Mouse (Mus musculus) adipocyte (in vitro differentiated cells): Measurements from ENCODE around the gene Sv2c.
"Not testable (repeated sequence)": the region's sequence is repeated elsewhere in the genome, so short reads cannot be mapped to it uniquely, and the experiment has no call there.

Experiments
- DNase-seq: peaks from one replicate; pipeline ENCODE4 v3.0.0-alpha.2; 2016; ENCODE audit warnings: low spot score

The Sv2c gene

DNA sequence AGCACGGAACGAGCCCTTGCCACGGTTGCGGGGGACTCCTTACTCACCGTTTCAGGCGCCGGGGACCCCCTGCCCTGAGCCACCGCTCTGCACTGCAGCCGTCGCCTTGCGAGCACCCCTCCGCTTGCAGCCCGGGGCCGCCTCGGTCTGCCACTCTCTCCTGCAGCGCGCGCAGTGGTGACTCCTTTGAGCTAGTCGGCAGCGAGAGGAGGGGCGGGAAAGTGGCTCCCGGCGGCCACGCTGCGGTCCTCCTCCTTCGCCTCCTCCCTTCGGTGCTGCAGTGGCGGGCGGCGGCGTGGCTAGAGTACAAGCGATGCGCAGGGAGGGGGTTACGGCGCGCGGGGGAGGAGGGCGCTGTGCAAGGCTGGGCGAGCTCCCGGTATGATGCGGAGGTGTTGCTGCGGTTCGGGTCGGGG lies at the start of gene Sv2c:
Gene Sv2c, minus strand, starts transcription at position 177 of the 416 bp plus-strand sequence.
- DNase-seq: no peak

DNA sequence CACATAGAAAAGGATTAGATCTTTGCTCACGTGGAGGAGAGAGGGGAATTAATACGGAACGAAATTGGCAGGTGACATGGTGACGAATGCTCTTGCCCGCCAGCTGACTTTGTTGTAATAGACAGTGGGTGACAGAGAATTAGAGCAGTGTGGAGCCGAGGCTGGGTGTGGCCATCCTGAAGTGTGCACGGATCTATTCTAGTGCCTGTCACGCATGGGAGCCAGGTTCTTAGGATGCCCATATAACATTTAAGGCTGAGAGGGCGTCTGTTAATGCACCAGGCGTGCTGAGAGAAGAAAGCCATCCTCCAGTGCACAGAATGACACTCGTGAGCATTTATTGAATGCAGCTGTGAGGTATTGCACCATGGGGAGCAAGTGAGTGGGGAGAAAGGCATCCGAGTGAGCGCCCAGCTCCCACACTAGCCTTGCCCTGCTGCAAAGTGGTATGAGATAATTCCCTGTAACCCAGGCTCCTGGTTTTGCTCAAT lies 48.3 kb upstream of the Sv2c start:
- no peak for DNase-seq

- no peak for DNase-seq
Observed at GRCm38 (mm10) chr13:96175591-96176212, 43.3 kb upstream of the Sv2c start.

- no peak for DNase-seq
Observed at GRCm38 (mm10) chr13:96173686-96174085, 41.3 kb upstream of the Sv2c start.

- no peak for DNase-seq
Observed at GRCm38 (mm10) chr13:96172290-96172689, 39.9 kb upstream of the Sv2c start.

DNA sequence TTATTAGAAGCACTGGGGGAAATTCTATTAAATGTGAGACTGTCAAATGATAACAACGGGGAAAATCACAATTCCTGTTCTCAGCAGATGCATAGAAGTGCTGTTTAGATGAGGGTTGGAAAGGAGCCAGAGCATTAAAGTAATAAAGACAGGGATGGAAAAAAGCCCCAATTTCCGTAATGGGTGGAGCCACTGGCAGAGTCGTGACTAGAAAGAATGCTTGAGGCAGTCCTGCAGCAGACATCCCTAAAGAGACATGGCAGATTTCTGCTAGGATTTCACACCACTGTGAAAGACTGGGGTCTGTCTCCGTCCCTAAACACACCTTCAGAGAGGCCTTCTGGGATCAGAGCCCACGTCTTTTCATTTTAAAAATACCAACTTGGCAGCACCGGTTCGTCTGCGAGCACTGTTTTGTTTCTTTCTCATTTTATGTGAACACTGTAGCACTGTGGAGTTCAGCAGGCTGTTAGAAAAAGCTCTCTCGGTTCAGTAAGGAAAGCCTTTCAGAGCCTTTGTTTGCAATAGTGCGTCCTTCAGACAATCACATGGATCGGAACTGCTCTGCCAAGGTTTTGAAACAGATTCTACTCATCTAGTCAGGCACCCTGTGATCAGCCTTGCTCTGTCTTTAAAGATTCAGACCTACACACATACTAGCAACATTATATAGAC lies 36.8 kb upstream of the Sv2c start:
- no peak for DNase-seq

DNA sequence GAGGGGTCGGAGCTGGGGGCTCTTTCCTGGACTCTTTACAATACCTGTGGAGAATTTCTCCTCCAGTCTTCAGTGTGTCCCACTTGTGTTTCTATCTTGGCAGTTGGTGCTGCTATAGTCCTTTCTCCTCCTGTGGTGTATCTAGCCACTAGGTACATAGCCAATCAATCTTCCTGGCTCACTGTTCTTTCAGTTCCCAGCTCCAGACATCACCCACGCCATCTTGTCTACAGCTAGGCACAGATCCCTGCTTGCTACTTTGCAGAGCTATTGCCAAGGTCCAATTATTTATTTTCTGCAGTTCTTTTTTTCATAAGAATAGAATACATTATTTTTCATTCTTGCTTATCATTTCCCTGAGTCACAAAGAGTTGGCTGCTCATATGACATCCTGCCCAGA lies 34.2 kb upstream of the Sv2c start:
- DNase-seq: no peak

DNA sequence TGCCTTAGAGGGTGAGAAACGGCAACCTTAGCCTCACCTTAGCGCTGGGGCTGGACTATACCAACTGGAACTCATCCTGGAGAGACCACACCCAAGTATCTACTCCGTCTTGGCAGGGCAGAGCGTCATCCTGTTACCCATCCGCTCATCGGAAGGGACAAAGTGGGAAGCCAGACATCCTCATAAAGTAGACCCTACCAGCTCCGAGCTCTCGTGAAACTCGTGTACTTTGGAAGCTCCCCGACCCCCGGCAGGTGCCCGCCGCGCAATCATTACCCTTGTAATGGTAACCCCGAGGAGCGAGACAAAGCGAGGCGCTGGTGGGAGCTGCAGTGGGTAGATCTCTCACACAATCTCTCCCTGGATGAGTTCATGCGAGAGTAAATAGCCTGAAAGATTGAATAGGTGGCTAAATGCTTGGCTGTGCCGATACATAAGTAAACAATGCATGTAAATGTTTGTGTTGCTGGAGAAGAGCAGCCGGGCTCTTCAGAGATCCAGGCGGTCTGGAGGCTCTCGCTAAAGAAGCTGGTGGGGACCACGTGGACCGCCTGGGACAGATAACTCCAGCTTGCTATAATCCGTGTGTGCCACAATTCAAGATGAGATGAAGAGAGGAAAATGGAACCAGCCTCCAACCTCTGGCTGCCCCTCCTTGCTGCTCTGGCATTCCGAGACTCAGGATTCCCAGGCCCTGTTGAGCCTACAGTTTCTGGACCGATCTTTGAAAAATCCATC lies 1.2 kb upstream of the Sv2c start:
- DNase-seq: no peak

- DNase-seq: no peak
Observed at GRCm38 (mm10) chr13:96132833-96133232, 456 bp upstream of the Sv2c start.

DNA sequence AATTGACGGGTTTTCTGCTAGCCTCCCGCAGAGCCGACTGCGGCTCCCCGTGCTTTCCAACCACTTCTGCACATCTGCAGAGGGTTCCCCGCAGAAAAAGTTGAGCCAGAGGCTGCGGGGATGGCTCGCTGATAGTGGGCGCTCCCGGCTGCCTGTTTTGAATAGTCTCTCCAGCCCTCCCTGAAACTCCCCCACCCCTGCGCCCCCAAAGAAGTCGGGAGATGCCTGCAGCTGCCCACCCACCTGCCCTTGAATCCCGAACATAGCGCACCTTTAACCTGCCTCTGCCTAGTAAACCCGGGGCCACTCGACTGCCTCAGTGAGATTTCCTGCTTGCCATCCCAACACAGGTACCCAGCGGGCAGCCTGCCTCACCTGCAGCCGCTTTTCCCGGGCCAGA lies 466 bp downstream of the Sv2c start:
- no peak for DNase-seq

- no peak for DNase-seq
Observed at GRCm38 (mm10) chr13:96131050-96131449, 1.3 kb downstream of the Sv2c start.

DNA sequence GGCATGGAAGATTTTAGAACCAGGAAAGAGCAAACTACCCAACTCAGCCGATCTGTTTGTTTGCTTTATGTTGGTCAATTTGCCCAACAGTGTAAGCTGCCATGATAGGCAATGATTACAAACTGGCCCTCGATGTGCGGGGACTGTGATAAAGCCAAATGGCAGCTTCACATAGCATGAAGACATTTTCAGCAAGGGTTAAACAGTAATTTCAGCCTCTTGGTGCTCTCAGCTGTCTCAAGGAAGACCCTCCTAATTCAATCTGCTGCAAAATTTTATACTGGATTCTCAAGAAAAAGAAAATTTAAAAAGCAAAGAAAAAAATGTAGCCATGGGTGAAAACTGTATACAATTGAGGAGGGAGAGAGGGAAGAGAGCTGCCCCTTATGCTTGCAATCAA lies 3.3 kb downstream of the Sv2c start:
- DNase-seq: no peak

DNA sequence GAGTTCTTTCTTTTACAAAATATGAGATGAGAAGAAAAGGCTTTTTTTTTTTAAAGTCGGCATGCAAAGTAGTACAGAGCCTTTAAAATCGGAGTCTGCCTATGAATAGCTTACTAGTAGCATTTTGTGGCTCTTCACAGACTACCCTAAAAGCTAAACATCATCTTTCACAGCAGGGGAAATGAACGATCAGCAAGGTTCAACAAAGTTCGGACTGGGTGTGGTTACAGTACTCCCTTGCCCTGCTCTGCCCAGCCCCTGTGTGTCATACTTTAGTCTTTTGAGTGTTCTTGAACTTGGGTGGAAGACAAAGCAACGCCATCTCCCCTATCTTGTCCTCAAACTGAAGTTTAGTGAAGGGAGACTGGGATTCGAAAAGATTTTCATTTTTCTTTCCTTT lies 5.7 kb downstream of the Sv2c start:
- no peak for DNase-seq

- DNase-seq: no peak
Observed at GRCm38 (mm10) chr13:96125011-96125410, 7.4 kb downstream of the Sv2c start.

- DNase-seq: no peak
Observed at GRCm38 (mm10) chr13:96112711-96113110, 19.7 kb downstream of the Sv2c start.

DNA sequence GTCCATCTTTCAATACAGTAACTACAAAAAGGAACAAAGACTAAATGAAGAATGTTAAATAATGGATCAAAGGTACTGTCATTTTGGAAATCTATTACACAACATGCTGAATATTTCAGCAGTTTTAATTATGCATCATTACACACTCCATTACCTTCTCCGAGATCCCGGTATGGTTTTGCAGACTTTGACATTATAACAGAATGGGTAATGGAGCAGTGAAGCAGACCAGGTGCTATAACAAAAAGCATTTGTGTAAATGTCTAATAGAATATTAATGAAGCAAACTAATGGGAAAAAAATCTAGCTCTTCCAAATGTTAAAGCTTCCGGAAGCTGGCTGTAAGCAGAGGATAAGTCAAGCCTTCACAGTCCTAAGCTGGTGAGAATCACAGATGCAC lies 21.6 kb downstream of the Sv2c start:
- no peak for DNase-seq

DNA sequence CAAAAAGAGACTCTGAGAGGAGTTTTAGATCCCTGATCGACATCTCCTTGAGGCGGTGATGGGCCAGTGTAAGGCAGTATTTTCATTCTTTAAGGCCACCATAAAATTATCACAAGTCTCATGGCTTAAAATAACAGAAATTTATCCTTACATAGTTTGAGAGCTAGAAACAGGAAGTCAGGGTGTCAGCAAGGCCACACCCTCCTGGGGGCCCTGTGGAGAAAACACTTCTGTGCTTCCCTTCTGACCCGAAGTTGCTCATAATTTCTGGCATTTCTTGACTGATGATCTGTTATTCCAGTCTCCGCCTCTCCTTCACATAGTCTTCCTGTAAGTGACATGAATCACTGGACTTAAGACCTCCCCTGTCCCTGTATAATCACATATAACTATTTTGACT lies 26.0 kb downstream of the Sv2c start:
- no peak for DNase-seq

DNA sequence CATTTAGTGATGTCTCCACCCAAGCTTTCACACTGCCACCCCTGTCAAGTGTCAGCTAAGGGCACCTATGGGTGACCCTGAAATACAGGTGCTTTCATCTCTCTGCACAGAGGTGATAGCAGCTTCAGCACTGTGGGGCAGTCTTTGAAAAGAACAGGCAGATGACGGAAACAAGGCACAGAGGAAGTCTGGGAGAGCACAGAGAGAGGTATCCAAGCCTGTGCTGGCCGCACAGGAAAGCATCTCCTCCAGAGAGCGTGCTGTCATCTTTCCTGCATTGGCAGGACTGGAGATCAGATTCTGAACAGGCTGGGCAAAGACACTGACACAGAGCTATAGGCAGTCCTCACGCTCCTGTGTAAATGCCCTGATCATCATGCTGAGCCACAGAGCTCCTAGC lies 41.4 kb downstream of the Sv2c start:
- DNase-seq: no peak

GRCm38 (mm10) chr13:96085581-96086302 lies 46.6 kb downstream of the Sv2c start:
- no peak for DNase-seq

DNA sequence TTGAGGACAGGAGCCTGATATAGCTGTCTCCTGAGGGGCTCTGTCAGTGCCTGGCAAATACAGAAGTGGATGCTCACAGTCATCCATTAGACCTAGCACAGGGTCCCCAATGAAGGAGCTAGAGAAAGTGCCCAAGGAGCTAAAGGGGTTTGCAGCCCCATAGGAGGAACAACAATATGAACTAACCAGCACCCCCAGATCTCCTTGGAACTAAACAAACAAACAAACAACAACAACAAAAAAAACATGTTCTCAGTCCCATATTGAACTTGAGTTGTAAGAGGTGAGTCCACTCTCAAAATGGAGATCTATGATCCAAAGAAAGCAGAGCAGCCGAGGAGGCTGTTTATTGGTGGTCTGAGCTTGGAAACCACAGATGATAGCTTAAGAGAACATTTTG lies 50.6 kb downstream of the Sv2c start, which contains the start of gene Gm17190:
Gene Gm17190, plus strand, starts transcription at position 301 of the 400 bp plus-strand sequence.
- not testable (repeated sequence) for DNase-seq

DNA sequence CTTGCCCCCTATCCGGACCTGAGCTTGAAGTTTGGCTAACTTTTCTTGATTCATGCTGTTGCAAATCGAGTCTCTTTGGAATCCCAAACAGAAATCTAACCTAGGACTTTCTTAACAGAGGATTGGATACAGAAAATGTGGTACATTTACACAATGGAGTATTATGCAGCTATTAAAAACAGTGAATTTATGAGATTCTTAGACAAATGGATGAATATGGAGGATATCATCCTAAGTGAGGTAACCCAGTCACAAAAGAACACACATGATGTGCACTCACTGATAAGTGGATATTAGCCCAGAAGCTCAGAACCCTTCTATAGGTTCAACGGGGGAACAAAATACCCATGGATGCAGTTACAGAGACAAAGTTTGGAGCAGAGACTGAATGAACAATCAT lies 51.1 kb downstream of the Sv2c start, which contains the start of gene Gm20075:
Gene Gm20075, minus strand, starts transcription at position 101 of the 400 bp plus-strand sequence.
- not testable (repeated sequence) for DNase-seq

- DNase-seq: no peak
Observed at GRCm38 (mm10) chr13:96073555-96073954, 58.8 kb downstream of the Sv2c start.
